Mouse (Mus musculus): ENCODE data around the gene Lrpprc. TPM values are rescaled to one million over a fixed set of nuclear protein-coding genes. Genes with fewer than 3 reads are reported as not detected.

Lrpprc gene
- total RNA-seq, 4 experiments from 2014 or later: 58.8 to 82.5 (median 68.4) TPM

DNA sequence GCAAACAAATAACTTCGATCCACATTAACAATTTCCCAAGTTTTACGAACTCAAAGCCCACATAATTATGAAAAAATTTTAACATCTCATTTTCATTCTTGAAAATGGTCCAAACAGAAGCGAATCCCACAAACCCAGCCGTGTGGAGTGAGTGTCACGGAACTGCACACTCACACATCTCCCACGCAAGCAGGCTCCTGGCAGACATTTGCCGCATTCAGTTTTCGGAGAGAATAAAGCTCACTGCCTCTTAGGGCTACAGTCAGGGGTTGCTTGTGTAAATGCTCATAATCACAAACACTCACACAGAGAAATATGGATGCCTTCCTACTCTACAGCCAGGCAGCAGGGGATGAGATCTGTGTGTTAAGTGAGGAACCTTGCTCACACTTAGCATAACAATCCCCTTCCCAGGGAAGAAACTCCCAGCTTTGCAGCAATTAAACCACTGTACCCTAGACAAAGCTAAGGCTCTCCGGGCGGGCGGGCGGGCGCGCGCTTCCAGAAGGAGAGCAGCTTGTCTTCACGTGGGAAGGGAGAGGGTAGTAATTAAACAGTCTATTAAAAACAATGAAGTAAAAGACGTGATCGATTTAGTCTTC is 76.9 kb downstream of the Lrpprc start:
- DNase-seq: no peak

DNA sequence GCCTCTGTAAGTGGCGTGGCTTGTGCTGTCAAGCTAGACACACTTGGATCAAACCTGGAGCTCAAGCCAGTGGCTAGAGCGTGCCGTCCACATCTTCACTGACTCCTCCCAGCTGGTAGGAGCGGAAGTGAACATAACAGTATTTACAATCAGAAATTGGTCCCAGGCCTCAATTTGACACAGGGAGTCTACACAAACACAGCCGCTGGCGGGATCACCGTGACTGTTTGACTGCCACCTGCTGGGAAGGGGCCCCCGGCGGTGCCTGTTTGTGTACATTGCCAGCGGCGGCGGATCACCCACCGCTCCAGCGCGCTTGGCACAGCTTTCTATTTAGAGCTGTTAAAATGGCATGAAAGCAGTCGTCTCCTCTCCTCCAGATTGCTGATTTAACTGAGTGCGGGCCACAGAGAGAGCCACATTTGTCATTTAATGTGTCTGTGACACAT is 81.2 kb downstream of the Lrpprc start:
- no peak for DNase-seq

- no peak for DNase-seq
These were observed 81.8 kb downstream of the Lrpprc start for GRCm38 (mm10) chr17:84708818-84709217.

- DNase-seq: no peak
These were observed 83.2 kb downstream of the Lrpprc start for GRCm38 (mm10) chr17:84707407-84707806.

DNA sequence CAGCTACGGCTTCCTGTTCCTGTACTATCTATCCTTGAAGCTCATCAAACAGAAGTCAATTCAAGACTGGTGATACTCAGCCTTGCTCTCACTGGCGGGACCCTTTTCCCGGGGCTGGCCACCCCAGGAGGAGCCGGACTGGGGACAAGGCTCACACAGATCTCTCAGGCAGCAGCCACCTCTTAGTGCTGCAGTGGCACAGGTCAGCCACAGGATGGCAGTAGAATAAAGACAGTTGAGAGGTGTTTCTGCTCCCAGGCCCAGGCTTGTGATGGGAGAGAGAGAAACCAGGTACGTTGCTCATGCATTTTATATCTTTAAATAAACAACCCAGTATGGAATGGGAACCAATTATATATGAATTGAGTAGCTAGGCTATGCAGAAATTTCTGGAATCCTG is 91.9 kb downstream of the Lrpprc start:
- no peak for DNase-seq

DNA sequence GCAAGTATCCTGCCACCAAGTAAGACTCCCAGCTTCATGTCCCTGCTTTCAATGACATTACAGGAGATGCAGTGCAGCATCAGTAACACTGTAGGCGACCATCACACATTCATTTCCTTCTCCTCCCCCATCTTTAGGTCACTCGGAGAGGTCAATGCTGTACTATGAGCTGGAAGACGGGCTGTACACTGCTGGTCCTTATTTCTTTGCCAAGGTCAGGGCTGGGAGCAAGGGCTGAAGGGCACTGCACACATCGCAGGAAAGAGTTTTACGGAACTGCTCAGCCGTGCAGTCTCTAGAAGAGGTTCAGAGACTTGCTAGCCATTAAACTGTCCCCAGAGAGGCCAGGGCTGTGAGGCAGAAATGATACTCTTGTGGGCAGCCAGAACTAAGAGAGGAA is 94.1 kb downstream of the Lrpprc start:
- DNase-seq: no peak

DNA sequence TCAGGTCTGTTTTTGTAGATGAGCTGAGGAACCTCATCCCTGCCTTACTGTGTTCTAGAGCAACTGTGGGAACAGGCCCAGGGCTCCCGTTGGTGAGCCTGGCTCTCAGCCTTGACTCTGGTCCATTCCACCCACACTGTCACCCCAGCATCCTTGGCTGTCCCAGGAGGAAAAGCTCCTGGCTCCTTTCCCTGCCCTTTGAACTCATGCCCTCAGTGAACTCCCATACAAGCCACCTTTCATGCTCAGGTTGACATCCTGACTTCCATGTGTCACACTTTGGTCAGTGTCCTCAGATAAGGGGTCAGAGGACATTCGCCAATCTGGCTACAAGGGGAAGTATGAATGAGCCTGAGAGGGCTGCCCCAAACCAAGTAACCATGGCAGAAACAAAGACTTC is 96.8 kb downstream of the Lrpprc start:
- DNase-seq: no peak

GRCm38 (mm10) chr17:84690111-84690510 is 100.5 kb downstream of the Lrpprc start:
- DNase-seq: no peak

DNA sequence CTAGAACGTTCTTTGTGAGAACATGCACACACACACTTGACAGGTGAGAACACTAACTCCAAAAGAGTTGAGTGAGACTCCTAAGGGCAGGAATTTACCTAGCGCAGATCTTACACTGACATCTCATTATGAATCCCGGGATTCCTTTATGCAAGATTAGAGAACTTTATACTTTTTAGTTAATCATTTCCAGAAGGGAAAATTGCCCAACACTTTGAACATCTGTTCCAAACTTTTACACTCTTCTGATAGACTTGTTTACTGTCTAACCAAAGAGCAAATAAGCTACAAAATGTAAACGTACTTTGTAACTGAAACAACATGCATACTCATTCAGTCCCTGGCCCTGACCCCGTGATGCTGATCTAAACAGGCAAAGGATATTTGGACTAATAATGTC is 101.3 kb downstream of the Lrpprc start:
- DNase-seq: no peak

- DNase-seq: peak; percentile 81
These were observed 101.8 kb downstream of the Lrpprc start for GRCm38 (mm10) chr17:84688834-84689233.

- no peak for DNase-seq
These were observed 102.6 kb downstream of the Lrpprc start for GRCm38 (mm10) chr17:84687994-84688393.

DNA sequence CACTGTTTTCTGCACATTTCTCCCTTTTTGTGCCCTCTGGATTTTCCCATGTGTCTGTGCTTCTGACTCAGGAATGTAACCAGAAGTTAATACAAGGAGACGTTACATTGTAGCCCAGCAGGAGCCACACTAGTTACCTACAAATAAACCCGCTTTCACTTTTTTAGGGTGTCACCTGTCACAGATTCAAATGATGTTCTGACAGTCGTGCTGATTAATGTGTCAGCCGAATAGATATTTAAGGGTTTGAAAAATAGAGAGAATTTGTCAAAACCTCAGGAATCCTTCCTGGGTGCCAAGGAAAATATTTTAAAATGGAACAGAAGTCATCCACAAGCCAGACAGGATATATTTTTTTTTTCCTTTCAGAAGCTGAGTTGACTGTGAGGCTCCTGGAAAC is 105.3 kb downstream of the Lrpprc start:
- DNase-seq: no peak

DNA sequence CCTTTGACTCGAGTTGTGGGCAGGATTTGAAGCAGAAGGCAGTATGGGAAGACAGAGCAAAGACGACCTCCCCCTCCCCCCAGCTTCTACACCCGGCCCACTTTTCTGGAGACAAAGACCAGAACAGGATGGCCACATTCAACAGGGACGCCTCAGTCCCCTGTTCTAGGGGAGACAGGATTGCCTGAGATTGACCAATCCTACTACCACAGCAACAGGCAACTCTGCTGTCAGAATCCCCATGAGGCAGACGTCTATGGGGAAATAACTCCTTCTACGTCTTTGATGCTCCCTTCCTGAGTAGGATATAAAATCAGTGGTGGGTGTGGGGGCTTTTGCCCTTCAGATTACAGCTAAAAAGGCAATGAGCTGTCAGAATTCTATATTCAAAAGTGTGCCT is 106.3 kb downstream of the Lrpprc start:
- DNase-seq: no peak

GRCm38 (mm10) chr17:84682734-84683717 is 107.6 kb downstream of the Lrpprc start, which contains the start of gene Abcg5:
Gene Abcg5, minus strand, starts transcription at chr17:84683011.
- DNase-seq: no peak

DNA sequence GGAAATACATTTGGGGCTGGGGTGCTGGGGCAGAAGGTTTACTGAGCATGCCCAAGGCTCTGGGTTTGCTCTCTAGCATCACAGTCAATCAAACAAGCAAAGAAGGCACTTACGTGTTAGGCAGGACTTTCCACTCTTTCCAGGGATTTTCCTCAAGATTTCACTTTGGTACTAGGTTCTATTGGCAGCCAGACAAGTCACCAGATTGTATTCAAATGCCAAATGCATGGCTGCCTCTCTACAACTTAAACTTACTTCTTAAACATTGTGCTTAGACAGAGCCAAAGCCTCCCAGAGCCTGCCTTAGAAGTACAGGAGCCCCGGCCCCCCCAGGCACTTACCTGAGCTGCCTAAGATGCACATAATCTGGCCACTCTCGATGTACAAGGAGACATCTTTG is 108.9 kb downstream of the Lrpprc start:
- no peak for DNase-seq

DNA sequence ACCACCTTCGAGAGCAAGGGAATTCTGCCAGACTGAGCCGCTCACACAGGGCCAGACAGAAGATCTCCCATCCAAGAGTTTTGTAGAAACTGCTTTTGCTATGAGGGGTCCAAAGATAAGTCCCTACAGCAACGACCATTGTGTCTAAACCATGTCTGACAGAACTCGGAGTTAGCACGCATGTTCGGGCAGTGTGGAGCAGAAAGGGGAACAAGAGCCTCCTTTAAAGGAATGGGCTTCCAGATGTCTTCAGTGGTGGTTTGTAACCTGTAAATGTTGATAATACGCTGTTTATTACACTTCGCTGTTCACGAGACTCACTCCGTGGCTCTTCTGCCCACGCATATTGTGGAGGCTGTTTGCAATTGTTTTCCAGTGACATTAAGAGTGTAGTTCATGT is 113.0 kb downstream of the Lrpprc start:
- no peak for DNase-seq

- no peak for DNase-seq
These were observed 114.6 kb downstream of the Lrpprc start, which contains the start of gene Abcg8 for GRCm38 (mm10) chr17:84675951-84676366. Gene Abcg8, plus strand, starts transcription at chr17:84676302.

- DNase-seq: no peak
These were observed 115.4 kb downstream of the Lrpprc start for GRCm38 (mm10) chr17:84675204-84675603.

GRCm38 (mm10) chr17:84674048-84674447 is 116.5 kb downstream of the Lrpprc start:
- DNase-seq: no peak

DNA sequence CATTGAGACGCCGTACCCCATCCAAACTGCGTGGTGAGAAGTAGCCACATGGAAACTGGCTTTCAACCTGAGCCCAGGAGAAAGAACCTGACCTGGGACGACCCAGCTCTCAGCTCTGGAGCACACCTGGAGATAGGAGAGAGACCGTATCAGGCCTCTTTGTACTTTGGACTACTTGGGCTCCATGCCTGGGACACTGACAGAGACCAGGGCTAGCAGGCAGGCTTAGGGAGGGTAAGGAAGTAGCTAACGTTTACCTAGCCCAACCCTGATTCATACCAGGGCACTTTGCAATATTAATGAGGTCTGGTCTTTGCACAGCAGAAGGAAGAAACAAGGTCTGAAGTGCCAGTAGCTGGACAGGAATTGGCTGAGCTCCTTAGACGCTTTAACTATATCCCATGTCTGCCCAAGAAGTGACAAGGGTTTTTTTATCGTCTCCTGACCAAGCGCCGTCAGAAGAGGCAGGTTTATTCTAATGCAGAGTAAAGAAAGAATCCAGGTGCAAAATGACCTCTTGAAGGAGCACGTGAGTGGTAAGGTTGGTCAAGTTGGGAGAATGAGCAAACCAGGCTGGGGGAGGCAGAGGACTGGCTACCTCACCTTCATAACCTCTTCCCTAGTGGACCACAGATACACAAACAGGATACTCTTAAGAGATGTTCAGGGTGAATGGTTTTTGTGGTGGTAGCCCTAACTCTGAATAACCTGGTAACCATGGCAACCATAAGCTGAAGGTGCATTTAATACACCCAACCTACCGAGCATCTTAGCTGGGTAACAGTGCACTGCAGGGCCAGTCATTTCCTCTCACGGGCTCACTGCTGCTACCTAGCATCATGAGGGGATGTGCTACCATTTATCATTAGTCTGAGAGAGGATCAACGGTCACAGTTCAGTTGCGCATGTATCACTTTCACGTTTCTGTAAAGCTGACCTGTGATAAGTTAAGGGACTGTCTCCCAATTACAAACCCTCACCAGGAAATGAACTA is 117.9 kb downstream of the Lrpprc start:
- no peak for DNase-seq

GRCm38 (mm10) chr17:84667848-84668247 is 122.7 kb downstream of the Lrpprc start:
- no peak for DNase-seq

DNA sequence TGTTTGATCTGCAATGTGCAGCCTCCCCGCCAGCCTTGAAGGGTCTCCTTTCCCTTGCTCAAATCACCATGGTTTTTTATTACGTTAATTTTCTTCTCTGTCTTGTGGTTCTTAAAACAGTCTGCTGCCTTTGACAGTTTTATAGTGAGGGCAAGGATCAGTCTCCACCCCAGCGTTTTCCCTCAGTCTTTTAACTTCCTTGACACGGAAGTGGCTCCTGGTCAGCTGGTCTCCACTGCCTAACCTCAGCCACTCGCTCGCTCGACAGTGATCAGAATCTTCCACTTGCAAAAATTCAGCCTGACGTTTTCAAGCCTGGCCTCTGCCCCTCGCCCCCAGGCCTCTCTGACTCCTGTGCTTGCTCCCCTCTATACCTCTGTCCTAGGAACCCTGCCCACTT is 124.9 kb downstream of the Lrpprc start:
- no peak for DNase-seq
